Mouse (Mus musculus) activated CD4-positive, CD25-positive, alpha-beta regulatory T cell, adult 4 months (primary cell): ENCODE measurements around the gene Tm9sf4. TPM values are rescaled to one million over a fixed set of nuclear protein-coding genes. Genes with fewer than 3 reads are reported as not detected.

Experiments used
- ATAC-seq: one replicate; pipeline ENCODE4 v1.8.0; 2017
- polyA plus RNA-seq, 2 experiments: library from polyadenylated mRNA; unstranded; fragments of 100-300 nt; shearing (Covaris generic); gene quantifications; one replicate each; pipeline ENCODE4 v1.2.1; 2017

Gene Tm9sf4
- polyA plus RNA-seq, 2 experiments from 2014 or later: 24.1 to 41.4 TPM

DNA sequence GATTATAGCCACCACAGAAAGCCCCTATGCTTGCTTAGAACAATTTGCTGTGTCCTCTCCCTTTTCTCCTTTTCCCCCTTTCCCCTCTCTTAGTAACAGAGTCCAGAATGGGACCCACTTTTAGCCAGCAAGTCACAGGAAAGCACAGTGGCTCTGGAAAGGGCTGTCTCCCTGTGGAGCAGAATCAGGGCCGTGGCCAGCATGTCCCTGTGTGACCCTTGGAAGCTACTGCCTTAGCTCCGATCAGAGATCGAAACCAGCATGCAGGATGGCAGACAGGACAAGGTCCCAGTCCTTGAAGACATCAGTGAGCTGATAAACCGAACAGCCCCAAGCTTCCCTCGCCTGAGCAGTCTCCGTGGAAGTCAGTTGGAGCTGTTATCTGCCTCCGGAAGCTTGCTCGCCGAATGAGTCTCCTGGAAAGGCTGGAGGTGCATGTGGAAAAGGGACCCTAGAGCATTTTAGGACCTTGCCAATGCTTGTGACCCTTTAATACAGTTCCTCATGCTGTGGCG lies 56.8 kb downstream of the Tm9sf4 start:
- no peak for ATAC-seq

DNA sequence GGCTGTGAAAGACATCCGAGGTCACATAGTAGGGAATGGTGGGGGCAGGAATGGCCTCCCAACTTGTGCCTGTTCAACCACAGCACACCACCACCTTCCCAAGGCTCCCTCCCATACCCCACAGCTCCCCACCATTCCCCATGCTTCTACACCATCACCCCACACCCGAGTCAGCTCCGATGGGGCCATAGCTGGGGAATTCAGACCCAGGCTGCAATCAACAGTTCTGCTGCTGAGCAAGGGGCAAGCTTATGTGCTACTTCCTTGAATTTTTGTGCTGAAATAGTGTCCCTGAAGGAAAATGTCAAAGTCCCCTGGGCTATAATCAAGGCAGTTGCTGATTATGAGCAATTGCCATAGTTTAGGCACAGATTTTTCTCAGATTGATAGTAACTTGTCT lies 57.4 kb downstream of the Tm9sf4 start:
- no peak for ATAC-seq

DNA sequence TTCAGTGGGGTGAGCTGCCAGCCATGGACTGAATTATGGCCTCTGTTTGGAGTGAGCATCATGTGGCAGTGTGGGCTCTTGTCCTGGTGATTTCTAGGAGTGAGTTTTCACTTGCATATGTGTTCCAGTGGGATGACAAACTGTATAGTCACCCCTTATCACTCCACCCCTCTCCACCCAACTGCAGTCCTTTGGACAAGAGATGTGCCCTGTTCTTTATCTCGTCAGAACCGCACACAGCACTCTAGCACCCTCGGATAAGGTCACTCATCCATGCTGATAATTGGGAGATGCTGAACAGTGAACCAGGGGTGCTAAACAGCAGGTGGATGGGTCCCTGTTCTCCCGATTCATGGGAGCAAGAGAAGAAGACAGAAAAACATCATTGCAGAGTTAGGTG lies 60.5 kb downstream of the Tm9sf4 start:
- ATAC-seq: no peak

DNA sequence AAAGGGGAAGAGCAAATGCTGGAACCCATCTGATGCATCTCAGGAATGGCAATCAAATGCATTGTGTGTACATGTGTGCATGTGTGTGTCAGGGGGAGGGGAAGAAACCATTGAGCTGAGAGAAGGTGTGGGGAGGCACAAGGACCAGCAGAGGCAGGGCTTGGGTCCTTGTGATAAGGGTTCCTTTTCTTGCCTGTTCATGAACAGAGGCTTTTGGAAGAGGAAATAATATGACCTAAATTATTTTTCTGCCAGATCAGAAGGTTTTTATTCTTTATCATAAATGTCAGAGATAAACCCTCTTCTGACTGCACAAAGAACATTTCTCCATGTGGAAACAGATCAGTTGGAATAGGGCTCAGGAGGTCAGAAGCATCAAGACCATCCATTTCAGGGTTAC lies 61.0 kb downstream of the Tm9sf4 start:
- no peak for ATAC-seq

DNA sequence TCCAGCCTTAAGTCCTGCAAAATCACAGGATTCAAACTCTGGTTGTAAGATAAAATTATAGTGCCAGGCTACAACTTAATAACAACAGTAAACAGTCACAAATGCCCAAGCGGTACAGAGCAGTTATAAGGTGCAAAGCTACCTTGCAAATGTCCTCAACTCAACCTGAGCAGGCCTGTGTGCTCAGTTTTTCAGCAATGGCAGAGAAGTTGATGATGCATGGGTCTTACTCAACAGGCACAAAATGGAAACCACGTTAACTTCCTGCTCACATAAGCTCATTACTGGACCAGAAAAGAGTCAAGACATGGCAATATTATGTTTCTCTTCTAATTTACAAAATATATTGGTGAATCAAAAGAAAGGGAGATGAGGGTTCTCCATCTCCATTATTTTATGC lies 61.5 kb downstream of the Tm9sf4 start:
- no peak for ATAC-seq

DNA sequence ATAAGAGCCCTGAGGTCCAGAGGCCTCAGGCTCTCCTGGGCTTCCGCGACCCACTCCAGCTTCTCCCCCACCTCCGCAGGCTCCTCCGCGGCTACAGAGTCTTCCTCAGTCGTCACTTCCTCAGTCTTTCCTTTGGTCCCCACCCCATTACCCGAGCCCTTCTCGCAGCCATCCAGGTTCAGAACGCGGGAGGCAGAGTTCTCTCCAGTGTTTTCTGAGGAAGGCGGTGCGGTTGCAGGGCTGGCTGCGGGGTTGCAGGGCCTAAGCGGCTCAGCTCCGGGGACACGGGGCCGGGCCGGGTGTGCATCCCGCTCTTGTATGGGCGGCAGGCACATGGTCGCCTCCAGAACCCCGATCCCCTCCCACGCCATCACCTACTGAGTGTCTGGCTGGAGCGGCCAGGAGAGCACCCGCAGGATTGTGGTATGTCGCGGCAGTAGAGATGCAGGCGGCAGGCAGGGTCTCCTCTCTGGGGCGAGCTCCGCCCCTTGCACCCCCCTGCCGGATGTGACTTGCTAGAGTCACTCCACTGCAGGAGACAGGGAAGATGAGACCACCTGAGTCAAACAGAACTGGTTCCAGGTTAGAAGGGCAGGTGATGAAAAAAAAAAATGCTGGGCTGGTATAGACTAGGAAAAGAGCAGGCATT lies 64.0 kb downstream of the Tm9sf4 start, which contains the start of gene Tspyl3:
Gene Tspyl3, minus strand, starts transcription at position 496 of the 649 bp plus-strand sequence.
- peak; percentile 82 for ATAC-seq

DNA sequence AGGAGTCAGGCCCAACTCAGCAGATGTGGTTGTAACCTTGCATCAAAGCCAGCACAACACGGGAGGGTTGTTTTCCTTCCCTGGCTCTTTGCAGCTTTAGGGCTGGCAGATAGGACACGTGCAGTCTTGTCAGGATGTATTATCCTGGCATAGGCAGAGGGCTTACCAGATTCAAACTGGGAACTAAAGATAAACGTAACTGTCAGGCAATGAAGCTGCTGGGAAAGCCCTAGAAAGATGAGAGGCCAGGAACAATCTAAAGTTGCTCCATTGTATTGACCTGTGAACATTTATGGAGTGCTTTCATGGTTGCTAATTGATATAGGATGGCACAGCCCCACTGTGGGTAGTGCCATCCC lies 64.5 kb downstream of the Tm9sf4 start:
- no peak for ATAC-seq

DNA sequence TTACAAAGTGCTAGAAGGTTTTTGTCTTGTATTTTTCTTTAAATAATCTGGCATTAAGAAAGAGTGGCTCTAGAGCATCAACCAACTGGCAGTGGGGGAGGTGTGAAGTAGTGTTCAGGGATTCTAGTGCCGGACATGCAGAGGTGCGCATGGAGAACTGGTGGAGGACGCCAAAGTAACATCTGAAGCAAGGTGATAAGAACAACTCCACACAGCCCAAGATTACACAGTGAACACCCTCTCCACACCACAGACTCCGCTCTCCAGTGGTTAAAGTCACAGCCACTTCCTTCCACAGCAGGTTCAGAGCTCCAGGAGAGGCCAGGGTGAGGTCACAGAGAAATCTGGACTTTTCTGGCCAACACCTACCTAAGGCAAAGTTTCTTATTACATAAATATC lies 66.9 kb downstream of the Tm9sf4 start:
- ATAC-seq: no peak

DNA sequence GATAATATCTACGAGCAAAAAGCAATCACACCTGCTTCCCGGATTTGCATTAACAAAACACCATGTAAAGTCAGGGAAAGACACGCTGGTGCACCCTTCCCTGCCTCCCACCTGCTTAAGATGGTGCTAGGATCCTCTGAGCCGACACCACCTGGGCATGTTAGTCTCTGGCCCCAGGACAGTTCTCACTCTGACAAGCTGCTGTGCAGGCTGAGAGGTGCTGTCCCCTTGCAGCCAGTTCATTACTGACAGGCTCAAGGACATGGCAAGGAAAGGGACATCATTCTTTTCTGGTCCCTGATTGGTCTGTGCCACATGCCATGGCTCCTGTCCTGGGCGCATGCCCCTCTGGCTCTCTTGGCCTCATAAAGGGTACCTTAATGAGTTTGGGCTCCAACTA lies 67.4 kb downstream of the Tm9sf4 start:
- ATAC-seq: no peak

DNA sequence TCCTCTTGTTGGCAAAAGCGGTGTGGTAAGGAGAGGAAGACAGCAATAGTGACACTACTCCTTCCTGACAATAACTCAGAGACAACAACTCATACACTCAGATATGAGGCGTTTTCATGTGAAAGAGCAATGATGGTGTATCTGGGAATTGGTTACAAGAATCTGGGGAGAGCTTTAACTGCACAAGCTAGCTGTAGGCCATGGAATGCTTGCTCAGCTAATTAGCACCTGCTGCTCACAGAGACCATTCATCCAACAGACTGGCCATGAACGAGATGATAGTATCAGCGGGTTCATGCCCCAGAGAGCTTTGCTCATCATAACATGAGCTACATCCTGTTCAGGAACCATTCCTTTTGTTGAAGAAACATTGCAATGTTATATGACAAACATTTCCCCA lies 76.1 kb downstream of the Tm9sf4 start:
- ATAC-seq: no peak

DNA sequence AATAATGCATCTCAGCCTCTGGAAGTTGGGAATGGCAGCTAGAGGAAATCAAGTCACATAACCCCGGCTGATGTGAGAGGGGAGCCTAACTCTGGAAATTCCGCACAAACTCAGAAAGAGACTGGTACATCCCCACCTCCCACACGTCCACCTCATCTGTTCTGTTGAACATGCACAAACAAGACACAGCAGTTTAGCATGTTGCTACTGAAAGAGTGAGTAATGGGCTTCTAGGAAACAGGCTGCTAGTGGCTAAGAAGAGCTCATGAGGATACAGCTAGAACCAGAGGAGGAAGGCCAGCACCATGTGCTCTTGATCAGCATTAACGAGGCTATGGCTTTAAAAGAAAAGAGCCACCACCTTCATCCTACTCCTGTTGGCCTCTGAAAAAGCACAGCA lies 76.8 kb downstream of the Tm9sf4 start:
- peak; percentile 30 for ATAC-seq

DNA sequence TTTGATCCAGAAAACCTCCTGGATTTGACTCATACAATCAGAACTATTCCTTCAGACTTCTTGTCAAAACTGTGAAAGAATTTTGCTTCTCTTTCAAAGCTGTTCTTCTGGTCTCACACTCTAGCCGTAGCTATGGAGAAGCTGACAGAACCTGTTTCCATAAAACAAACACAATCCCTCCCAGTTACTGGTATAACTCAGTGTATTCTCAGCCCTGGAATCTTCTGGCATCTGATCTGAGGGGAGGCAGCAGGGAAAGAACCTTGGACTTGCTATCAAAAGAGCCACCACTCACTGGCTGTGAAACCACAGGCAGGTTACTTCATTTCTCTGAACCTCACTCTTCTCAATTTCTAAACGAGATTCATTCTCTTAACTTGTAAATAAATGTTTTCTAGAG lies 77.3 kb downstream of the Tm9sf4 start:
- ATAC-seq: no peak

DNA sequence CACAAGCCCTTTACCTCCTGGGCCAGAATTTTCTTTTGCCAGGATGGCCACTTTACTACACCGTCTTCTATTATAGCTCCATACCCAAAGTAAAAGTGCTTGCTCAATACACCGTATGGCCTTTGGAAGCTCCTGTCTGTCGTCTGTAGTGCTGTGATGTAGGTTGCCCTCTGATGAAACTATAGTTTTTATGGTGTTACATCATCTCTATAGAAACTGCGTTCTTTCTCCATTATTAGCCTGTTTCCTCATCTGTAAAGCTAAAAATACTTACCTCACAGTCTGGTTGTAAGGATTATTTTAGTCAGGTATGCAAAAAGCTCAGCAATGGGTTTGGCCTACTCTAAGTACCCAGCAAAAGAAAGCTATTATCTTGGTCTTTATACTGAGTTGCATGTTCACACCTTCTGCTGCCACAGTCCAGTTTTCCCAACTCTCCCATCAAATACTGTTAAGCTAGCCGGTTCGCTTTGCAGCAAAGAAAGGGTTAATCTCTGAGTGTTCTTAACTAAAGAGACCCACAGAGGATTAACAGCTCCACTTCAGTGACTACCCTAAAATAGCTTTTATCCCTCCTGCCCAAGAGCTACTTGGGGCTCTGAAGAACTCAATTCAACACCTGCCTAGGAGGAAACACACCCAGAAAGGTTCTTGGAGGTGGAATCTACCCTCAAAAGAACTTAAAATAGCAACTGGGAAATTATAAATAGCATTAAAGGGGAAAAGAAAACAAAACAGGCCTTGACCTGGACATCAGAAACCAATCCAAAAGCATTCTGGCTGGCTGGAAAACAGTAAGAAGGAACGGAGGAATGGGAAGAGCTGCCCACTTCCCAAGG lies 78.1 kb downstream of the Tm9sf4 start:
- no peak for ATAC-seq

DNA sequence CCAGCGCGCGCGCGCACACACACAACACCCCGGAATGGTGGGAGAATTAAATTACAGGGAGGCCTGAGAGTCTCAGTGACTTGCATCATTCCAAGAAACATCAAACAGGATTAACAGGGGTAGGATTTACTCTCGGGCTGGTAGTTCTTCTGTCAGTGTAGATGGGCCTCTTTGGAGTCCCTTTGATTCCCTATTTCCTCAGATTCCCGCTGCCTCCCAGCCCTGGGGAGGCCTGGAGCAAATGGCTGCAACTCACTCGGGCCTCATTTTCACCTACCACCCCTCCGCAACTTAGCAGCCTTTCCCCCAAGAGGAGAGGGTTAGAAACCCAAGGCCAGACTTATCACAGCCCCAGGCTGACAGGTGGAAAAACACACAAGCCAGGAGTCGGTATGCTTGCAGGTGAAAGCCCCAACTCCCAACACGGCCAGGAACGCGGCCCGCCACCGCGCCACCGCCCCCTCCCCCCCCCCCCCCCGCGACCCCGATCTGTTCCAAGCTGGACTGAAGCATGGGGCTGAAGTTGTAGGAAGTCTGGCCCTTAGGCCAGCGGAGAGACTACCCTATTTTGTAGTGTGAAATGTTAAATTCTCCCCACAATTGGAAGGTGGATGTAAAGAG lies 78.9 kb downstream of the Tm9sf4 start:
- no peak for ATAC-seq

DNA sequence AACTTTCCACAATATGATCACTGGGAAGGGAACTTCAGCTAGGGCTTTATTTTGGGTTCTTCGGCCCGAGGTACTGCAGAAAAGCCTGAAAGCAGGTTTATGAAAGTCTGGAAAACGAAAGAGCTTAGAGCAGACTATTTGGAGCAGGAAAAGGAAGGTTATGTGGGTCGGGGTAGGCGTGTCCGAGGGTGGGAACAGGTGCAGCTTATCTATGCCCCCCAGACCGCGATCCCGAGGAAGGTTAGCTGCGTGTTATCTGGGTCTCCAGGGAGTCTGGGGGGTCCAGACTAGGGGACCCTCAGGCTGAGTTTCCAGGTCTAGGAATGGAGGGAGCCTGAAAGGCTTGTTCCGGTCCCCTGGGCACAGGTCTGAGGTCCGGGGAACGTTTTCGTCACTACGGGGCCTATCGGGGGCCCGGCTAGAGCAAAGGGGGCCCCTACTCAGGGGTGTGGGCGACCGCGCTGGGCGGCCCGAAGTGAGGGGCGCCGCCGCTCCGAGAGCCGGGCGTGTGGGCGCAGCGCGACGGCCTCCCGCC lies 79.7 kb downstream of the Tm9sf4 start:
- no peak for ATAC-seq

DNA sequence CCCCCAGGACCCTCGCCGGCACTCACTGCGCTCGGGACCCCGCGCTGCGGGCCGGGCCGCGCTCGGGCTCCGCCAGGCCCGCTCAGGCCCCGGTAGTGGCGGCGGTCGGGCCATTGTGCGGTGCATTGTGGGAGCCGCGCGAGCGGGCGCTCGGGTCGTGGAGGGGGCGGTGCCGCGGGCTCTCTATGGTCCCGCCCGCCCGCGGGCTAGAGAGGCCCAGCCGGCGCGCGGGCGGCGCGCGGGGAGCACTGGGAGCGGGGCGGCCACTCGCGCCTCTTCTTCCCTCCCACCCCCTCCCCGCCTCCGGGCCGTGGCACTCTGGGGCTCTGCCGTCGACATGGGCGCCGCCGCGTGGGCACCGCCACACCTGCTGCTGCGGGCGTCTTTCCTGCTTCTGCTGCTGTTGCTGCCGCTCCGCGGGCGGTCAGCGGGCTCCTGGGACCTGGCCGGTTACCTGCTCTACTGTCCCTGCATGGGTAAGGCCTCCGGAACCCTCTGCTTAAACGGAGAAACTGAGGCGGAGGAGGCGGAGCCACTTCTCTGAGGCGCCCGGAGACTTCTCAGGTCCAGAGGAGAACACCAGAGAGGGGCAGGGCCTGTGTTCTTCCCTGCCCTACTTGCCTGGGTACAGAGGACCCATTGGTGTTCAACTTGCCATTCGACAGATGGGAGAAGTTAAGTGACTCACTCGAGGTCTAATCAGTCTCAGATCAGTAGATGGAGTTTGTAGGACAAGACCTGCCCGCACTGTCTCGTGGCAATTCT lies 80.3 kb downstream of the Tm9sf4 start, which contains the start of the genes Plagl2 and Pofut1:
Gene Plagl2, minus strand, starts transcription at position 177 of the 765 bp plus-strand sequence.
Gene Pofut1, plus strand, starts transcription at position 284 of the 765 bp plus-strand sequence.
- ATAC-seq: peak; percentile 77

DNA sequence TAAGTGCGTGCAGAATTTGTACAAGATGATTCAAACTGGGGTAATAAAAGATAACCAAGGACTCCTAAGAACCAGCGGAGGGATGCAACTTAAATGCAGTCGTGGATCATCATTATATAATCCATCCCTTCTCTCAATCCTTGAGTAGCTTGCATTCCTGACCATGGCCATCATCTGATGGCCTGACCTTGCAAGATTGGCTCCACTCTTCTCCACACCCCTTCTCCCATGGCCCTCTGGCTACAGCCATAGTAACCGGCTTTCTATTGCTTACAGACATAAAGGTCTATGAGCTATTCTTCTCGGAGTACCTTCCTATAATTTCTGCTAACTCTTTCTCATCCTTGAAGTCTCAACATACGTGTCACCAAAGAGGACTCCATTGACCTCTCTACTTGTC lies 81.1 kb downstream of the Tm9sf4 start:
- ATAC-seq: no peak

DNA sequence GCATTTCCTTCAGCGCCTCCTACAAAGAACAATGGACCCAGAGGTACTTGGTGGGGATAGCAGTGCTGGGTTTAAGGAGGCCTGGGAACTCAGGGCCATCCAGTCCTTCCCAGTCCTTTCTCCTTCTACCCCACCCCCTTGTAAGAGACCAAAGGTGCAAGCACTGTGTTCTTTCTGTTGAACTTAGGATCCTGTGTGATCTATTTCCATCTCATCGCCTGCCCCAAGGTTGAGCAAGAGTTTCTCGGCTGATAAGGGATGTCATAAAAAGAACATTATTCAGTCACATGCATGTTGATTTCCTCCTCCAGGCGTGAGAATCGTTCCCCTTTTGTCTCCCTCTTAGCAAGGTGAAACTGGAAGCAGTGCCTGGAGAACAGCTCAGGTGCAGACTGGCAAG lies 88.6 kb downstream of the Tm9sf4 start:
- no peak for ATAC-seq

DNA sequence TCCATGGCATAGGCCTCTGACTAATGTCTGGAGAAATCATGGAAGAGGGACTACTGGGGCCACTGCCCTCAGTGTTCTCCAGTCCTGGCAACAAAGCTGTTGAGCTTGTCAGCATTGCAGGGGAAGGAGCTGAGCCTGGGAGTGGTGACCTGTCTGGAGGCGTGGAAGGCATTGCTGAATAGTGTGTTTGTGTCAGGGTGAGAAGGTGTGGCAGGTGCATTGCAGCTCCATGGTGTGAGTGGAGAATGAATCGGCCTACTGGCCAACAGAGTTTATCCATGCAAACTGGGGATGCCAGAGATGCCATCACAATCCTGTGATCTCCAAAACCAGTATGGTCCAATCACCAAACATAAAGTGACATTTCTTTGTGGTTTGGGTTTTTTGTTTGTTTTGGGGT lies 95.5 kb downstream of the Tm9sf4 start:
- ATAC-seq: no peak

DNA sequence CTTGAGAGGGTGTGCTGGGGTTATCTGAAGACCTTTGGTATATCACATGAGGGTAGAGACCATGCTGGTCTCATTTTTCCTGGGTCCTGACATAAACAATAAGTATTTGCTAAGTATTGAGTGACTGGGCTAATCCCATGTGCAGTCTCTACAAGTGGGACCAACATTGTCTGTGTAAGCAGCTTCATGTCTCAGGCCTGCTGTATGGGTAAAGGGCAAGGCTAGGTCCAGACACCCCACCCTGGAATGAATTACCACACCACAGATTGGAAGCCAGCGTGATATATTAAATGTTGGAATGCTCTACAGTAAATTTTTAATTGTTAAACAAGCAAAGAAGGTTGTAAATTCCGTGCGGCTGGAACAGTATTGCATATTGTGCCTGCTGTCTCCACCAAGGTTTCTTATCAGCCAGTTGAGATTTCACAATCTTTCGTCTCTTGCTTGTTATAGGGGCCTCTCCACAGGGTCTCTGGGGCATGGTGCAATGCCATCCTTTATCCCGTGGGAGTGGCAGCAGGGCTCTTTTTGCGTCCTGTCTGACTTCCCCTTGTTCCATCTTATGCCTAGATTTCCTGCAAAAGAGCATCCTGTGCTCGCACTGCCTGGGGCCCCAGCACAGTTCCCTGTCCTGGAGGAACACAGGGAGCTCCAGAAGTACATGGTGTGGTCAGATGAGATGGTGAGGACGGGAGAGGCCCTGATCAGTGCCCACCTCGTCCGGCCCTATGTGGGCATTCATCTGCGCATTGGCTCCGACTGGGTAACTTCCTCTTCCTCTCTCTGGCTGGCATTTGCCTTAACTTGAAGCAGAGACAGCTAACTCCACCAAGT lies 98.1 kb downstream of the Tm9sf4 start:
- no peak for ATAC-seq
